Mouse (Mus musculus): Measurements from ENCODE around the gene Slc39a3.
"Not testable (repeated sequence)": the region's sequence is repeated elsewhere in the genome, so short reads cannot be mapped to it uniquely, and the experiment has no call there.

Gene Slc39a3

GRCm38 (mm10) chr10:81036988-81037580, at the start of gene Slc39a3:
Slc39a3 (minus strand) TSS chr10:81037426.
- peak; percentile 98 for ATAC-seq (ENCODE audit: insufficient number of reproducible peaks, low FRiP score, low TSS enrichment)

- no peak for ATAC-seq (ENCODE audit: insufficient number of reproducible peaks, low FRiP score, low TSS enrichment)
Observed at GRCm38 (mm10) chr10:81087021-81087420, 49.8 kb upstream of the Slc39a3 start.

- ATAC-seq (ENCODE audit: insufficient number of reproducible peaks, low FRiP score, low TSS enrichment) = 0 out of 2 replicates have a peak, but pooled peaks have one; percentile 24
Observed at GRCm38 (mm10) chr10:81082168-81082960, 45.1 kb upstream of the Slc39a3 start.

DNA sequence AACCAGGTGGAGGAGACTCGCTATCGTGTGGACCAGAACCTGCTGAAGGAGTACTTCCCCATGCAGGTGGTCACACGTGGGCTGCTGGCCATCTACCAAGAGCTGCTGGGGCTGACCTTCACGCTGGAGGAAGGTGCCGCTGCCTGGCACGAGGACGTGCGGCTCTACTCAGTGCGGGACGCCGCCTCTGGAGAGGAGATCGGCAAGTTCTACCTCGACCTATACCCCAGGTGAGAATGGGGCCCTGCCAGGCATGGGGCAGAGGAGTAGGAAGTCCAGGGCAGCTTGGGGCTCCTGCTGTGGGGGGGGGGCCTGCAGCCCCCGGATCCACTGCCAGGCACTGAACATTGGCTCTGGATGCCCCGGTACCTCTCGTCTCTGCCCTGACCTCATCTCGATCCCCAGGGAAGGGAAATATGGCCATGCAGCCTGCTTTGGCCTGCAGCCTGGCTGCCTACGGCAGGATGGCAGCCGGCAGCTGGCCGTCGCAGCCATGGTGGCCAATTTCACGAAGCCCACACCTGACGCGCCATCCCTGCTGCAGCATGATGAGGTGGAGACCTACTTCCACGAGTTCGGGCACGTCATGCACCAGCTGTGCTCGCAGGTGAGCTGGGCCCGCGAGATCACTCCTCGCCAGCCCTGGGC, 42.9 kb upstream of the Slc39a3 start:
- no peak for ATAC-seq (ENCODE audit: insufficient number of reproducible peaks, low FRiP score, low TSS enrichment)

- ATAC-seq (ENCODE audit: insufficient number of reproducible peaks, low FRiP score, low TSS enrichment) = no peak
Observed at GRCm38 (mm10) chr10:81077916-81078315, 40.7 kb upstream of the Slc39a3 start.

- ATAC-seq (ENCODE audit: insufficient number of reproducible peaks, low FRiP score, low TSS enrichment) = no peak
Observed at GRCm38 (mm10) chr10:81076356-81076755, 39.1 kb upstream of the Slc39a3 start.

- ATAC-seq (ENCODE audit: insufficient number of reproducible peaks, low FRiP score, low TSS enrichment) = no peak
Observed at GRCm38 (mm10) chr10:81075734-81076133, 38.5 kb upstream of the Slc39a3 start.

DNA sequence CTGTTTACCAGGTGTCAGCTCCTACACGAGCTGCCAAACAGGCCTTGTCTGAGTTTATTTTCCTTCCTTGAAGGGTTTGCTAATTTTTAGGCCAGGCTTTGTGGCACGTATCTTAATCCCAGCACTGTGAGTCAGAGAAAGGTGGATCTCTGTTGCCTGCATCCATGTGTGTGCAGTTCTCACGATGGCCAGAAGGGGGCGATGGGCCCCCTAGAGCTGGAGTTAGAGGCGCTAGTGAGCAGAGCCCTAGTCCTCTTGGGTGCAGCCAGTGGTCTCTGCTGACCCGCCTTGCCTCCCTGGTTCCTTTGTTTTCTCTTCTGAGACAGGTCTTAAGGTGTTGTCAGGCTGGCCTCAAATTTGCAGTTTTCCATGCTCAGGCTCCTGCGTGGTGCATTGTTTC, 36.2 kb upstream of the Slc39a3 start:
- ATAC-seq (ENCODE audit: insufficient number of reproducible peaks, low FRiP score, low TSS enrichment) = no peak

DNA sequence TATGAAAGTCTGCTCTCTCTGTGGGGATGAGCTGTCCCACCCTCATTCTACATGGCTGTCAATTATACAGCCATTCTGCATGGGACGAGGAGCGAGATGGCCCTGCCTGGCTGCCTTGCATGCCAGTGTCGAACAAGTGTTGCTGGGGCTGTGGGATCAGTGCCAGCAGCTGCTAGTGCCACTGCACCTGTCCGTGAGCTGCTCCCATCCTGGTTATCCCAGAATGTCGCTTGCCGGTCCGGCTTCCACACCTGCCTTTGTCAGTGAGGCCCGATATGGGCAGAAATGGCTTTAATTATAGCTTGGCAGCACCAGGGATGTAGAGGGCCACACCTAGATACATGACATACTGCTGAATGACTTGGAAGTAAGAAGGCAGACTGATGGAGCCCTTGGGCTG, 35.1 kb upstream of the Slc39a3 start:
- no peak for ATAC-seq (ENCODE audit: insufficient number of reproducible peaks, low FRiP score, low TSS enrichment)

- peak; percentile 93 for ATAC-seq (ENCODE audit: insufficient number of reproducible peaks, low FRiP score, low TSS enrichment)
Observed at GRCm38 (mm10) chr10:81069836-81070235, 32.6 kb upstream of the Slc39a3 start, which contains the start of gene Thop1. Thop1 (plus strand) TSS chr10:81070035.

- ATAC-seq (ENCODE audit: insufficient number of reproducible peaks, low FRiP score, low TSS enrichment) = no peak
Observed at GRCm38 (mm10) chr10:81068706-81069105, 31.5 kb upstream of the Slc39a3 start.

DNA sequence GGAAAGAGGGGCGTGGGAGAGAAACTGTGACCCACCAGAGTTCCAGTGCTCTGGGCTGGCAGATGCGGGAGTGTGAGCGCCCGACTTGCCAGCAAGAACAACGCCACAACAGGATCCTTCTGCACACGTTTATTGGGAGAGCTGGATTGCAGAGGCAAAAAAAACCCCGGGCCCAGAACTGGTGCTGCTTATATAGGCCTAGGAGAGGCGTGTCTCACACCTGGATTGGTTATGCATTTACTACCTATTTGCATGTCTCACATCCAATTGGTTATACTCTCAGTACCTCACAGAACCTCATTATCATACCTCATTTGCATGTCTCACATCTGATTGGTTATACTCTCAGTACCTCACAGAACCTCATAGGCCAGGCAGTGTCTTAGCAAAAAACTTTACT, 27.3 kb upstream of the Slc39a3 start:
- not testable (repeated sequence) for ATAC-seq (ENCODE audit: insufficient number of reproducible peaks, low FRiP score, low TSS enrichment)

GRCm38 (mm10) chr10:81062710-81063109, 25.5 kb upstream of the Slc39a3 start:
- no peak for ATAC-seq (ENCODE audit: insufficient number of reproducible peaks, low FRiP score, low TSS enrichment)

- ATAC-seq (ENCODE audit: insufficient number of reproducible peaks, low FRiP score, low TSS enrichment) = peak; percentile 92
Observed at GRCm38 (mm10) chr10:81059603-81060543, 22.6 kb upstream of the Slc39a3 start, which contains the start of gene Sgta. Sgta (minus strand) TSS chr10:81060181.

GRCm38 (mm10) chr10:81058896-81059295, 21.7 kb upstream of the Slc39a3 start:
- no peak for ATAC-seq (ENCODE audit: insufficient number of reproducible peaks, low FRiP score, low TSS enrichment)

DNA sequence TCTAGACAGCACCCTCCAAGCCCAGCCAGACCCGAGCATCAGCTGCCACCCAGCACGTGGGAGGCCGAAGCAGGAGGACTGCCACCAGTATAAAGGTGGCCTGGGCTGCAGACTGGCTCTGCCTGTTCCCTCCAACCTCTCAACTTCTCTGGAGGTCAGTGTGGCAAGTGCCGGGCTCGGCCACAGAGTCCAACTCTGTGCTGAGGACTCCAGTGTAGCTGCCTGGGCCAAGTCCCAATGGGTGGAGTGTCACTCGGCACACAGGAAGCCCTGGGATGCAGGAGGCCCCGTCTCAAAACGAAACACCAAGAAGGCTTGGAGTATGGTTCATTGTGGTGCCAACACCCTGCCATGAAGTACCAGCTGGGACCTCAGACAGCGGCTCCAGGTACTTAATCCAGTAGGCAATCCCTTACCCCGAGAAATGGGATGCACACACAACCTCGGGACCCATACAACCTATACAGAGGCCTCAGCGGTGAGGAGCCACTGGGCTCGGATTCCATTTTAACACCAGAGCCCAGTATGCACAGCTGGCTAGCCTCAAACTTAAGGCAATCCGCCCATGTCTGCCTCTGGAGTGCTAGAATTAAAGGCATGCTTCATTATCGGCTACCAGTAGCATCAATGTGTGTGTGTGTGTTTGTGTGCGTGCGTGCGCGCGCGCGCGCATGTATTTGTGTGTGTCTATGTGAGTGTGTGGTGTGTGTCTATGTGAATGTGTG, 20.3 kb upstream of the Slc39a3 start:
- no peak for ATAC-seq (ENCODE audit: insufficient number of reproducible peaks, low FRiP score, low TSS enrichment)

DNA sequence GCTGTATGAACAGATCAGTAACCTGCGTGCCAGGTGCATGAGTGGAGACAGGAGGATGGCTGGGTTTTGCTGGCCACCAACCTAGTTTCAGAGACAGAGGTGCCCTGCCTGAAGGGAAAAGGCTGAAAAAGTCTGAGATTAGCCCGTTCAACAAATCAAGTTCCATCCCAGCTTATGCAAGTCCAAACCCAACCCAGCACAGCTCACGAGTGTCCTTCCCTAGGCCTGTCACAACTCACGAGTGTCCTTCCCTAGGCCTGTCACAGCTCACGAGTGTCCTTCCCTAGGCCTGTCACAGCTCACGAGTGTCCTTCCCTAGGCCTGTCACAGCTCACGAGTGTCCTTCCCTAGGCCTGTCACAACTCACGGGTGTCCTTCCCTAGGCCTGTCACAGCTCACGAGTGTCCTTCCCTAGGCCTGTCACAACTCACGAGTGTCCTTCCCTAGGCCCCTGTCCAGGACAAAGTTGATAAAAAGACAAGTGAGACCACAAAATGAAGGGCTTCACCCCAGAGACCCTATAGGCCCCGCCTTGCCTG, 18.6 kb upstream of the Slc39a3 start:
- ATAC-seq (ENCODE audit: insufficient number of reproducible peaks, low FRiP score, low TSS enrichment) = not testable (repeated sequence)

DNA sequence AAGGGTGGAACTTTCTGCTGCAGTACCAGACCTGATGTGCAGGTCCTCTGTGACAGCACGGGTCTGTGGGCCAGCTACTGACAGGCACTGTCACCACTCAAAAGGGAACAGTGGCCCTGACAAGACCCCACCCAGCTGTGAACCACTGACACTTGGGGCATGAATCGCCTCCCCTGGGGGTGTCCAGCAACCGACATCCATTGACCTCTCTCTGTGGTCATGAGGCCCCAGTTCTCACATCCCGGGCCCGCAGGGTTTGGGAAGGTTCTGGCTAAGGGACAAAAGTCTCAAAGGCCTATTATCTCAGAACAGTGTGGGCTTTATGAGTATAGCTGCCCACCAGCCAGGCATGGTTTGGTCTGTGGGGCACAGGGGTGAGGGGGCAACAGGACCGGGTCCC, 17.9 kb upstream of the Slc39a3 start:
- ATAC-seq (ENCODE audit: insufficient number of reproducible peaks, low FRiP score, low TSS enrichment) = no peak

DNA sequence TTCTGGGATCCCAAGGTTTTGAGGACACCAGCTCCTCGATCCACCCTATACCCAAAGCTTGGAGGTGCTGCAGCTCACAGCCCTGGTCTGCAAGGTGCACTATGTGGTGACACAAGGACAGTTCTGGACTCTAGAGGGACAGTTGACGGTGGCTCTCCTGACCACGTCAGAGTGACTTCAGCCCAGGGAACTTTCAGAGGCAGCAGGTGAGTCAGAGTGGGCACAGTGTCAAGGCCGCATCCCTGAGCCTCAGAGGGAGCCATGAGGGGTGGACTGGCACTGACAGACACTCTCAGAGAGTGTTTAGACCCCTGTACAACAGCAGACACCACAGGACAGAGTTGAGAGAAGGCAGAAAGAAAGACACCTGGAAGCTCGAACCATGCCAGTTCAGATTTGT, 15.4 kb upstream of the Slc39a3 start:
- ATAC-seq (ENCODE audit: insufficient number of reproducible peaks, low FRiP score, low TSS enrichment) = no peak
